Mouse (Mus musculus): Measurements from ENCODE around the gene Gm8127.
"Not testable (repeated sequence)": the region's sequence is repeated elsewhere in the genome, so short reads cannot be mapped to it uniquely, and the experiment has no call there.

- not testable (repeated sequence) for TF ChIP-seq CTCF (IDR thresholded peaks at IDR 0.05; ENCODE audit: control insufficient read depth, insufficient read depth, low read length); POLR2A (IDR thresholded peaks at IDR 0.05; ENCODE audit: borderline replicate concordance, control insufficient read depth, low read depth, low read length)
Observed at GRCm38 (mm10) chr14:43277468-43277867, 16.2 kb downstream of the Gm8127 start.

All from bone marrow, adult 2 months (tissue).